Mouse (Mus musculus) MEL (cell line): ENCODE measurements around the gene Olfr420. TPM values are rescaled to one million over a fixed set of nuclear protein-coding genes. Genes with fewer than 3 reads are reported as not detected.
A peak's percentile ranks its signal among the peaks of the same experiment; 100 is the strongest.

Experiments used
- DNase-seq: peaks from one replicate; pipeline ENCODE4 v3.0.0; 2011; ENCODE audit warnings: low read depth, low spot score
- H3K27ac ChIP-seq: 2 replicates; pipeline ENCODE4 v1.5.1; 2012; ENCODE audit warnings: low read depth, mild to moderate bottlenecking, control low read depth, low read length, moderate library complexity; ENCODE audit not compliant: control insufficient read depth
- H3K27me3 ChIP-seq, 2 experiments: fragments of 150-350 bp in 1 of 2; sonication (generic) in 1 of 2; 2 replicates each; pipeline ENCODE4 v1.6.1; 2012; ENCODE audit warnings: low read length in 2 of 2, mild to moderate bottlenecking in 2 of 2, improper control_type of control experiment in 1 of 2, moderate library complexity in 1 of 2; ENCODE audit not compliant: insufficient read depth in 2 of 2, control insufficient read depth in 1 of 2
- H3K36me3 ChIP-seq, 2 experiments: 2 replicates each; pipeline ENCODE4 v1.6.1; 2012 to 2014; ENCODE audit warnings: low read length in 2 of 2, improper control_type of control experiment in 1 of 2, inconsistent platforms in 1 of 2, mild to moderate bottlenecking in 1 of 2; ENCODE audit not compliant: insufficient read depth in 2 of 2, control insufficient read depth in 1 of 2
- H3K4me1 ChIP-seq, 2 experiments: fragments of 150-350 bp in 1 of 2; sonication (generic) in 1 of 2; 2 replicates each; pipeline ENCODE4 v1.6.1; 2012; ENCODE audit warnings: low read length in 2 of 2, improper control_type of control experiment in 1 of 2, mild to moderate bottlenecking in 1 of 2; ENCODE audit not compliant: insufficient read depth in 2 of 2, control insufficient read depth in 1 of 2
- H3K4me3 ChIP-seq, 2 experiments: fragments of 150-350 bp in 1 of 2; sonication (generic) in 1 of 2; 2 replicates each; pipeline ENCODE4 v1.5.1; 2012; ENCODE audit warnings: low read depth in 2 of 2, low read length in 2 of 2, mild to moderate bottlenecking in 2 of 2, moderate library complexity in 2 of 2, control low read depth in 1 of 2, improper control_type of control experiment in 1 of 2; ENCODE audit not compliant: control insufficient read depth in 1 of 2, insufficient read depth in 1 of 2
- H3K79me2 ChIP-seq: 2 replicates; pipeline ENCODE4 v1.6.1; 2012; ENCODE audit warnings: mild to moderate bottlenecking, low read length, moderate library complexity; ENCODE audit not compliant: control insufficient read depth, poor library complexity, insufficient read depth
- H3K9ac ChIP-seq: 2 replicates; pipeline ENCODE4 v1.6.1; 2012; ENCODE audit warnings: low read depth, mild to moderate bottlenecking, control low read depth, low read length, moderate library complexity; ENCODE audit not compliant: control insufficient read depth, poor library complexity, severe bottlenecking
- H3K9me3 ChIP-seq: fragments of 150-350 bp; sonication (generic); replicated peaks from 2 replicates; pipeline ENCODE4 v1.6.1; 2012; ENCODE audit warnings: mild to moderate bottlenecking, low read length, improper control_type of control experiment, moderate library complexity; ENCODE audit not compliant: insufficient read depth
- BHLHE40 ChIP-seq: IDR thresholded peaks from 2 replicates; pipeline ENCODE4 v1.6.1; 2012; ENCODE audit warnings: low read depth, mild to moderate bottlenecking, inconsistent platforms, low read length, improper control_type of control experiment, borderline replicate concordance
- CHD1 ChIP-seq: IDR thresholded peaks from 2 replicates; pipeline ENCODE4 v1.6.1; 2012; ENCODE audit warnings: low read depth, mild to moderate bottlenecking, inconsistent platforms, low read length, improper control_type of control experiment
- CHD2 ChIP-seq: IDR thresholded peaks from 2 replicates; pipeline ENCODE4 v1.6.1; 2011; ENCODE audit warnings: low read length, improper control_type of control experiment
- E2F4 ChIP-seq: IDR thresholded peaks from 2 replicates; pipeline ENCODE4 v1.6.1; 2011; ENCODE audit warnings: low read depth, low read length, improper control_type of control experiment, borderline replicate concordance
- EP300 ChIP-seq, 2 experiments: IDR thresholded peaks; 2 replicates each; pipeline ENCODE4 v1.6.1; 2011; ENCODE audit warnings: improper control_type of control experiment in 2 of 2, low read length in 2 of 2, low read depth in 1 of 2, mild to moderate bottlenecking in 1 of 2
- ETS1 ChIP-seq: IDR thresholded peaks from 2 replicates; pipeline ENCODE4 v1.6.1; 2012; ENCODE audit warnings: low read depth, mild to moderate bottlenecking, inconsistent platforms, low read length, improper control_type of control experiment, moderate library complexity
- GABPA ChIP-seq: IDR thresholded peaks from 2 replicates; pipeline ENCODE4 v1.6.1; 2012; ENCODE audit warnings: low read depth, mild to moderate bottlenecking, inconsistent platforms, low read length, improper control_type of control experiment, moderate library complexity
- GATA1 ChIP-seq: IDR thresholded peaks from 2 replicates; pipeline ENCODE4 v1.6.1; 2011; ENCODE audit warnings: low read depth, low read length, improper control_type of control experiment
- HCFC1 ChIP-seq: IDR thresholded peaks from 2 replicates; pipeline ENCODE4 v1.6.1; 2012; ENCODE audit warnings: low read depth, mild to moderate bottlenecking, inconsistent platforms, low read length, improper control_type of control experiment, moderate library complexity
- JUND ChIP-seq: IDR thresholded peaks from 2 replicates; pipeline ENCODE4 v1.6.1; 2011; ENCODE audit warnings: low read depth, mild to moderate bottlenecking, improper control_type of control experiment, low read length
- KAT2A ChIP-seq: conservative IDR thresholded peaks from 2 replicates; pipeline ENCODE4 v1.6.1; 2012; ENCODE audit warnings: low read depth, low read length, improper control_type of control experiment, inconsistent platforms
- MAFK ChIP-seq: IDR thresholded peaks from 2 replicates; pipeline ENCODE4 v1.6.1; 2011; ENCODE audit warnings: low read depth, mild to moderate bottlenecking, low read length, improper control_type of control experiment, borderline replicate concordance
- MAX ChIP-seq: IDR thresholded peaks from 2 replicates; pipeline ENCODE4 v1.6.1; 2011; ENCODE audit warnings: low read length, improper control_type of control experiment
- MAZ ChIP-seq: IDR thresholded peaks from 2 replicates; pipeline ENCODE4 v1.6.1; 2012; ENCODE audit warnings: low read depth, mild to moderate bottlenecking, inconsistent platforms, low read length, improper control_type of control experiment
- MEF2A ChIP-seq: IDR thresholded peaks from 2 replicates; pipeline ENCODE4 v1.6.1; 2014; ENCODE audit warnings: low read depth, mild to moderate bottlenecking, inconsistent platforms, low read length, improper control_type of control experiment; ENCODE audit not compliant: poor library complexity, insufficient replicate concordance, severe bottlenecking; ENCODE audit errors: extremely low read depth
- MXI1 ChIP-seq: IDR thresholded peaks from 2 replicates; pipeline ENCODE4 v1.6.1; 2011; ENCODE audit warnings: mild to moderate bottlenecking, low read depth, low read length, improper control_type of control experiment
- MYB ChIP-seq: IDR thresholded peaks from 2 replicates; pipeline ENCODE4 v1.6.1; 2011; ENCODE audit warnings: mild to moderate bottlenecking, low read depth, low read length, improper control_type of control experiment
- MYC ChIP-seq: IDR thresholded peaks from 2 replicates; pipeline ENCODE4 v1.6.1; 2011; ENCODE audit warnings: low read depth, mild to moderate bottlenecking, low read length, improper control_type of control experiment, moderate library complexity
- NELFE ChIP-seq: IDR thresholded peaks from 2 replicates; pipeline ENCODE4 v1.6.1; 2011; ENCODE audit warnings: low read depth, low read length, improper control_type of control experiment
- POLR2A ChIP-seq, 2 experiments: IDR thresholded peaks; 2 replicates each; pipeline ENCODE4 v1.6.1; 2011 to 2012; ENCODE audit warnings: low read length in 2 of 2, mild to moderate bottlenecking in 2 of 2, control low read depth in 1 of 2, improper control_type of control experiment in 1 of 2, low read depth in 1 of 2, moderate library complexity in 1 of 2; ENCODE audit not compliant: control insufficient read depth in 1 of 2, insufficient read depth in 1 of 2, poor library complexity in 1 of 2
- RAD21 ChIP-seq: IDR thresholded peaks from 2 replicates; pipeline ENCODE4 v1.6.1; 2011; ENCODE audit warnings: mild to moderate bottlenecking, low read depth, low read length, improper control_type of control experiment
- RCOR1 ChIP-seq: IDR thresholded peaks from 2 replicates; pipeline ENCODE4 v1.6.1; 2012; ENCODE audit warnings: low read depth, mild to moderate bottlenecking, inconsistent platforms, low read length, improper control_type of control experiment
- SMC3 ChIP-seq: IDR thresholded peaks from 2 replicates; pipeline ENCODE4 v1.6.1; 2011; ENCODE audit warnings: low read depth, low read length, improper control_type of control experiment
- TCF12 ChIP-seq: IDR thresholded peaks from 2 replicates; pipeline ENCODE4 v1.6.1; 2014; ENCODE audit warnings: low read depth, mild to moderate bottlenecking, inconsistent platforms, low read length, improper control_type of control experiment, moderate library complexity
- UBTF ChIP-seq: IDR thresholded peaks from 2 replicates; pipeline ENCODE4 v1.6.1; 2012; ENCODE audit warnings: low read depth, mild to moderate bottlenecking, inconsistent platforms, low read length, improper control_type of control experiment, moderate library complexity, borderline replicate concordance; ENCODE audit not compliant: insufficient read depth
- USF1 ChIP-seq: IDR thresholded peaks from 2 replicates; pipeline ENCODE4 v1.6.1; 2014; ENCODE audit warnings: low read depth, mild to moderate bottlenecking, inconsistent platforms, low read length, improper control_type of control experiment, moderate library complexity
- USF2 ChIP-seq, 2 experiments: IDR thresholded peaks; 2 replicates each; pipeline ENCODE4 v1.6.1; 2011 to 2012; ENCODE audit warnings: improper control_type of control experiment in 2 of 2, low read length in 2 of 2, borderline replicate concordance in 1 of 2, inconsistent platforms in 1 of 2, low read depth in 1 of 2, mild to moderate bottlenecking in 1 of 2; ENCODE audit not compliant: insufficient read depth in 1 of 2
- ZC3H11A ChIP-seq: IDR thresholded peaks from 2 replicates; pipeline ENCODE4 v1.6.1; 2012; ENCODE audit warnings: low read depth, mild to moderate bottlenecking, inconsistent platforms, low read length, improper control_type of control experiment
- polyA plus RNA-seq, 2 experiments: library from polyadenylated mRNA; stranded (reverse) in 1 of 2; unstranded in 1 of 2; fragments of >175 nt in 1 of 2; fragments of >200 nt in 1 of 2; gene quantifications; 2 replicates each; pipeline versions ENCODE4 v1.2.1 to v1.2.4; 2012; ENCODE audit warnings: low replicate concordance in 2 of 2, low read depth in 1 of 2; ENCODE audit not compliant: insufficient read length in 2 of 2, insufficient read depth in 1 of 2, missing spikeins in 1 of 2
- total RNA-seq: library from RNA; depleted of rRNA; stranded (reverse); fragments of 300-350 nt; gene quantifications from 2 replicates; pipeline ENCODE4 v1.2.3, GENCODE M21; 2012

The Olfr420 gene
- total and polyA plus RNA-seq, 3 experiments: not detected

GRCm38 (mm10) chr1:174170706-174171501 is 15.5 kb downstream of the Olfr420 start:
- Histone ChIP-seq H3K79me2 (peaks cover 10% of the 10 kb centered on the region), H3K27ac (peak overlapping the region; percentile 76), H3K4me1 (peaks cover 7% of the 10 kb centered on the region in 2 experiments), H3K27me3 (no peaks in the 10 kb centered on the region), H3K9me3 (no peaks in the 10 kb centered on the region), H3K36me3 (peaks cover 2 to 16% of the 10 kb centered on the region in 2 experiments), H3K4me3 (peak overlapping the region in 1 of 2 experiments; percentile 17; a peak in 2 of 4 replicates), H3K9ac (peak overlapping the region; percentile 28; the same call in 1 of the 2 replicates)
- peak; percentile 77 for DNase-seq
- TF ChIP-seq UBTF: no peak
- TF ChIP-seq GATA1: 0 out of 2 replicates have a peak, but pooled peaks have one; percentile 3
- 0 out of 2 replicates have a peak, but pooled peaks have one; percentile 58 for TF ChIP-seq CHD1
- TF ChIP-seq RCOR1: peak; percentile 0; the same call in 1 of the 2 replicates
- TF ChIP-seq ETS1: peak; percentile 52
- 0 out of 2 replicates have a peak, but pooled peaks have one; percentile 36 for TF ChIP-seq GABPA
- no peak for TF ChIP-seq ZC3H11A
- no peak for TF ChIP-seq JUND
- 0 out of 2 replicates have a peak, but pooled peaks have one; percentile 17 for TF ChIP-seq CHD2
- peak; percentile 21; the same call in 1 of the 2 replicates for TF ChIP-seq NELFE
- no peak for TF ChIP-seq SMC3
- no peak for TF ChIP-seq POLR2A (IDR thresholded peaks at IDR 0.05; ENCODE audit: control insufficient read depth in 1 of 2, insufficient read depth in 1 of 2, low read depth in 1 of 2, low read length in 2 of 2, poor library complexity in 1 of 2)
- TF ChIP-seq EP300 (IDR thresholded peaks at IDR 0.05; ENCODE audit: low read depth in 1 of 2, low read length in 2 of 2): peak in 1 of 2 experiments; percentile 21; a peak in 1 of 4 replicates
- no peak for TF ChIP-seq MAFK
- no peak for TF ChIP-seq BHLHE40

- Histone ChIP-seq H3K4me1 (peaks cover 7% of the 10 kb centered on the region in 2 experiments), H3K9me3 (no peaks in the 10 kb centered on the region), H3K27ac (peak overlapping the region; percentile 96), H3K36me3 (peaks cover 9 to 16% of the 10 kb centered on the region in 2 experiments), H3K79me2 (peaks cover 10% of the 10 kb centered on the region), H3K9ac (peak overlapping the region; percentile 41; the same call in 1 of the 2 replicates), H3K27me3 (no peaks in the 10 kb centered on the region), H3K4me3 (peak overlapping the region in 1 of 2 experiments; percentile 17; a peak in 2 of 4 replicates)
- DNase-seq: peak; percentile 90
- TF ChIP-seq CHD2: no peak
- peak in 1 of 2 experiments; percentile 52; a peak in 1 of 4 replicates for TF ChIP-seq POLR2A (IDR thresholded peaks at IDR 0.05; ENCODE audit: control insufficient read depth in 1 of 2, insufficient read depth in 1 of 2, low read depth in 1 of 2, low read length in 2 of 2, poor library complexity in 1 of 2)
- TF ChIP-seq NELFE: peak; percentile 48; the same call in 1 of the 2 replicates
- TF ChIP-seq KAT2A: no peak
- TF ChIP-seq EP300 (IDR thresholded peaks at IDR 0.05; ENCODE audit: low read depth in 1 of 2, low read length in 2 of 2): peak; percentile 91 to 94
- no peak for TF ChIP-seq MEF2A
- no peak for TF ChIP-seq RAD21
- TF ChIP-seq USF1: no peak
- TF ChIP-seq MXI1: 0 out of 2 replicates have a peak, but pooled peaks have one; percentile 55
- peak; percentile 17; the same call in 1 of the 2 replicates for TF ChIP-seq HCFC1
- no peak for TF ChIP-seq E2F4
- peak; percentile 29; the same call in 1 of the 2 replicates for TF ChIP-seq MYB
- no peak for TF ChIP-seq MAZ
- 0 out of 2 replicates have a peak, but pooled peaks have one; percentile 37 for TF ChIP-seq MAX
- TF ChIP-seq TCF12: peak; percentile 97
- peak; percentile 50; the same call in 1 of the 2 replicates for TF ChIP-seq MYC
- no peak for TF ChIP-seq USF2 (IDR thresholded peaks at IDR 0.05; ENCODE audit: borderline replicate concordance in 1 of 2, insufficient read depth in 1 of 2, low read depth in 1 of 2, low read length in 2 of 2)
- no peak for TF ChIP-seq GABPA
Measured at GRCm38 (mm10) chr1:174171537-174171936, 16.1 kb downstream of the Olfr420 start.
